ENCODE assay signal across 24 mouse cellular contexts in the genomic region with DNA sequence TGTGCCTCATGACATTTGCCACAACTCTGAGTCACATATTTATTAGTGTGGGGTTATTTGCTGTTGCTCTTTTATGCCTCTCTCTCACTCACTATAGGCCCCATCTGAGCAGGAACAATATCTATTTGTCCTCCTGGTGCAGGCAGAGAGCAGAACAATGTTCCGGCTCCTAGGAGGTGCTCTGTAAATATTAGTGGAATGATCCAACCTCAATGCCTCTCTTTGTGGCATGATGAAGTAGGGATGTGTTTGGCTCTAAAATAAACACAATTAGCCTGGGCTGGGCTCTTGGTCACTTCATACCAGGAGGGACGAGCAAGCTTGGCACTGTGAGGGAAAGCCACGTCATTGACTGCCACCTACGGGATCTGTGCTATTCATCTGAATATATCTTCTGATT.
A peak's percentile ranks its signal among the peaks of the same experiment; 100 is the strongest.
DNase-seq lines count a peak whose midpoint lies in the region; ATAC-seq and TF ChIP-seq lines count a peak whose summit lies in the region.
"Had no signal": no experiment of that assay in that cellular context is flagged by ENCODE, and none has a peak within 500 bp of the region (broad histone marks: within the 10 kb centered on the region; RNA-seq: fewer than 3 reads in every experiment).

No protein-coding gene starts in this region.

- no peaks in the 10 kb centered on the region for H3K9me3 ChIP-seq in hindbrain, embryonic 13.5 days
- no peaks in the 10 kb centered on the region for H3K9me3 ChIP-seq in hindbrain, embryonic 11.5 days (ENCODE audit: control insufficient read depth, low read length)
- no peaks in the 10 kb centered on the region for H3K9me3 ChIP-seq in neural tube, embryonic 12.5 days
- no peaks in the 10 kb centered on the region for H3K9me3 ChIP-seq in intestine, postnatal 0 days (ENCODE audit: control insufficient read depth)
- H3K9me3 ChIP-seq: embryonic facial prominence, embryonic 12.5 days; heart, embryonic 15.5 days; limb, embryonic 15.5 days; liver, embryonic 15.5 days had no signal

- H3K4me3 ChIP-seq in hindbrain, embryonic 13.5 days: no peak overlapping the region
- H3K4me3 ChIP-seq in hindbrain, embryonic 11.5 days (ENCODE audit: low read depth, low read length): no peak overlapping the region
- no peak overlapping the region for H3K4me3 ChIP-seq in neural tube, embryonic 12.5 days
- H3K4me3 ChIP-seq in intestine, postnatal 0 days (ENCODE audit: low read depth, low read length): no peak overlapping the region
- H3K4me3 ChIP-seq: embryonic facial prominence, embryonic 12.5 days; heart, embryonic 15.5 days; limb, embryonic 15.5 days; liver, embryonic 15.5 days had no signal

- TF ChIP-seq CTCF in intestine, postnatal 0 days (IDR thresholded peaks at IDR 0.05; ENCODE audit: low read depth): peak; percentile 14; the same call in 1 of the 2 replicates

- 65% methylated on average over 4 of the region's 4 CpGs for whole genome bisulfite sequencing in hindbrain, embryonic 13.5 days
- WGBS in hindbrain, embryonic 11.5 days: 75% methylated on average over 4 of the region's 4 CpGs
- WGBS in neural tube, embryonic 12.5 days: 58% methylated on average over 4 of the region's 4 CpGs
- 41% methylated on average over 4 of the region's 4 CpGs for WGBS in intestine, postnatal 0 days

- H3K27me3 ChIP-seq in hindbrain, embryonic 13.5 days: no peaks in the 10 kb centered on the region
- H3K27me3 ChIP-seq in hindbrain, embryonic 11.5 days (ENCODE audit: control insufficient read depth, insufficient read depth, low read length): no peaks in the 10 kb centered on the region
- no peaks in the 10 kb centered on the region for H3K27me3 ChIP-seq in neural tube, embryonic 12.5 days (replicated peaks)
- H3K27me3 ChIP-seq in intestine, postnatal 0 days (replicated peaks; ENCODE audit: control insufficient read depth, insufficient read depth, low read length): no peaks in the 10 kb centered on the region
- H3K27me3 ChIP-seq: embryonic facial prominence, embryonic 12.5 days; heart, embryonic 15.5 days; limb, embryonic 15.5 days; liver, embryonic 15.5 days had no signal

- H3K4me2 ChIP-seq in hindbrain, embryonic 13.5 days: no peak overlapping the region
- no peak overlapping the region for H3K4me2 ChIP-seq in hindbrain, embryonic 11.5 days (replicated peaks; ENCODE audit: low read depth, low read length)
- H3K4me2 ChIP-seq in neural tube, embryonic 12.5 days (replicated peaks): no peak overlapping the region
- H3K4me2 ChIP-seq in intestine, postnatal 0 days (replicated peaks; ENCODE audit: low read depth): no peak overlapping the region
- H3K4me2 ChIP-seq: embryonic facial prominence, embryonic 12.5 days; heart, embryonic 15.5 days; limb, embryonic 15.5 days; liver, embryonic 15.5 days had no signal

- peak; percentile 32; the same call in 1 of the 2 replicates for ATAC-seq in hindbrain, embryonic 13.5 days (ENCODE audit: low FRiP score)
- ATAC-seq in hindbrain, embryonic 11.5 days (ENCODE audit: low FRiP score): no peak
- peak; percentile 17; the same call in 1 of the 2 replicates for ATAC-seq in neural tube, embryonic 12.5 days (ENCODE audit: low FRiP score, low read depth)
- peak; percentile 69 for ATAC-seq in intestine, postnatal 0 days
- ATAC-seq: CD4-positive, CD25-positive, alpha-beta regulatory T cell, adult 4 months; forebrain, postnatal 0 days; hindbrain, postnatal 0 days; lung, postnatal 0 days had no signal

- no peaks in the 10 kb centered on the region for H3K36me3 ChIP-seq in hindbrain, embryonic 13.5 days
- H3K36me3 ChIP-seq in hindbrain, embryonic 11.5 days (ENCODE audit: control insufficient read depth, insufficient read depth, low read length): no peaks in the 10 kb centered on the region
- no peaks in the 10 kb centered on the region for H3K36me3 ChIP-seq in neural tube, embryonic 12.5 days
- H3K36me3 ChIP-seq in intestine, postnatal 0 days (ENCODE audit: control insufficient read depth, insufficient read depth): no peaks in the 10 kb centered on the region
- H3K36me3 ChIP-seq: embryonic facial prominence, embryonic 12.5 days; heart, embryonic 15.5 days; limb, embryonic 15.5 days; liver, embryonic 15.5 days had no signal

- H3K4me1 ChIP-seq in hindbrain, embryonic 13.5 days (replicated peaks): no peaks in the 10 kb centered on the region
- H3K4me1 ChIP-seq in hindbrain, embryonic 11.5 days (replicated peaks; ENCODE audit: control insufficient read depth, insufficient read depth, low read length): no peaks in the 10 kb centered on the region
- peaks cover 8% of the 10 kb centered on the region; the same call in 1 of the 2 replicates for H3K4me1 ChIP-seq in neural tube, embryonic 12.5 days
- no peaks in the 10 kb centered on the region for H3K4me1 ChIP-seq in intestine, postnatal 0 days (replicated peaks; ENCODE audit: control insufficient read depth, insufficient read depth, low read length)
- H3K4me1 ChIP-seq: embryonic facial prominence, embryonic 12.5 days; heart, embryonic 15.5 days; limb, embryonic 15.5 days; liver, embryonic 15.5 days had no signal

- H3K9ac ChIP-seq in hindbrain, embryonic 13.5 days: no peak overlapping the region
- no peak overlapping the region for H3K9ac ChIP-seq in hindbrain, embryonic 11.5 days (ENCODE audit: low read depth, low read length)
- H3K9ac ChIP-seq in neural tube, embryonic 12.5 days: no peak overlapping the region
- no peak overlapping the region for H3K9ac ChIP-seq in intestine, postnatal 0 days (ENCODE audit: low read depth, low read length)
- H3K9ac ChIP-seq: embryonic facial prominence, embryonic 12.5 days; forebrain, postnatal 0 days; heart, embryonic 15.5 days; limb, embryonic 15.5 days; liver, embryonic 15.5 days had no signal

- H3K27ac ChIP-seq in hindbrain, embryonic 13.5 days: no peak overlapping the region
- no peak overlapping the region for H3K27ac ChIP-seq in hindbrain, embryonic 11.5 days (ENCODE audit: low read depth, low read length)
- no peak overlapping the region for H3K27ac ChIP-seq in neural tube, embryonic 12.5 days
- no peak overlapping the region for H3K27ac ChIP-seq in intestine, postnatal 0 days (ENCODE audit: low read depth, low read length)
- H3K27ac ChIP-seq: embryonic facial prominence, embryonic 12.5 days; heart, embryonic 15.5 days; hindbrain, postnatal 0 days; kidney, postnatal 0 days; limb, embryonic 15.5 days; liver, embryonic 15.5 days had no signal

- DNase-seq in hindbrain, embryonic 11.5 days (ENCODE audit: low spot score): no peak
- DNase-seq in neural tube, embryonic 10.5 days (ENCODE audit: extremely low spot score, low spot score): no peak
- DNase-seq in thymus, adult 18-20 months: no peak
- no peak for DNase-seq in urinary bladder, postnatal 25 days (ENCODE audit: low spot score)
- DNase-seq: cerebellum, adult 2 months; cerebellum, postnatal 25 days; forebrain, postnatal 0 days; gastrocnemius, postnatal 36 days; heart, postnatal 36 days; left cerebral cortex, postnatal 4 days; midbrain, embryonic 14.5 days; right cerebral cortex, postnatal 14 days; thymus, adult 2 months had no signal
